Mouse (Mus musculus) ovary, adult 18-20 months (tissue): ENCODE data around the gene Ocln.
"Not testable (repeated sequence)": the region's sequence is repeated elsewhere in the genome, so short reads cannot be mapped to it uniquely, and the experiment has no call there.

Experiments
- DNase-seq: peaks from one replicate; pipeline ENCODE4 v3.0.0; 2022; ENCODE audit warnings: low spot score, mixed read lengths

Ocln gene

GRCm38 (mm10) chr13:100543011-100543767, 9.3 kb downstream of the Ocln start:
- no peak for DNase-seq

GRCm38 (mm10) chr13:100536149-100536548, 16.4 kb downstream of the Ocln start:
- no peak for DNase-seq

GRCm38 (mm10) chr13:100532788-100533365, 19.6 kb downstream of the Ocln start:
- DNase-seq = no peak

GRCm38 (mm10) chr13:100526649-100527038, 25.9 kb downstream of the Ocln start:
- no peak for DNase-seq

- no peak for DNase-seq
These were observed 26.4 kb downstream of the Ocln start for GRCm38 (mm10) chr13:100525935-100526648.

GRCm38 (mm10) chr13:100524896-100525295, 27.6 kb downstream of the Ocln start:
- no peak for DNase-seq

GRCm38 (mm10) chr13:100523698-100524097, 28.8 kb downstream of the Ocln start:
- DNase-seq = no peak

- DNase-seq = no peak
These were observed 30.6 kb downstream of the Ocln start for GRCm38 (mm10) chr13:100521724-100522591.

GRCm38 (mm10) chr13:100519162-100519561, 33.4 kb downstream of the Ocln start:
- DNase-seq = no peak

- DNase-seq = no peak
These were observed 34.3 kb downstream of the Ocln start for GRCm38 (mm10) chr13:100518191-100518590.

- no peak for DNase-seq
These were observed 34.8 kb downstream of the Ocln start for GRCm38 (mm10) chr13:100517652-100518153.

GRCm38 (mm10) chr13:100516213-100517105, 36.1 kb downstream of the Ocln start:
- no peak for DNase-seq

- no peak for DNase-seq
These were observed 39.7 kb downstream of the Ocln start for GRCm38 (mm10) chr13:100512792-100513191.

- DNase-seq = no peak
These were observed 40.6 kb downstream of the Ocln start for GRCm38 (mm10) chr13:100511860-100512364.

- peak; percentile 28 for DNase-seq
These were observed 41.2 kb downstream of the Ocln start for GRCm38 (mm10) chr13:100511146-100511859.

GRCm38 (mm10) chr13:100499625-100500024, 52.9 kb downstream of the Ocln start:
- DNase-seq = not testable (repeated sequence)

GRCm38 (mm10) chr13:100495337-100495736, 57.2 kb downstream of the Ocln start:
- no peak for DNase-seq

- not testable (repeated sequence) for DNase-seq
These were observed 58.1 kb downstream of the Ocln start for GRCm38 (mm10) chr13:100494370-100494769.

GRCm38 (mm10) chr13:100493313-100493712, 59.2 kb downstream of the Ocln start:
- DNase-seq = no peak
